Mouse (Mus musculus): ENCODE results near the gene Zfp446.
A peak's percentile ranks its signal among the peaks of the same experiment; 100 is the strongest.
"Not testable (repeated sequence)": the region's sequence is repeated elsewhere in the genome, so short reads cannot be mapped to it uniquely, and the experiment has no call there.

Zfp446 gene

DNA sequence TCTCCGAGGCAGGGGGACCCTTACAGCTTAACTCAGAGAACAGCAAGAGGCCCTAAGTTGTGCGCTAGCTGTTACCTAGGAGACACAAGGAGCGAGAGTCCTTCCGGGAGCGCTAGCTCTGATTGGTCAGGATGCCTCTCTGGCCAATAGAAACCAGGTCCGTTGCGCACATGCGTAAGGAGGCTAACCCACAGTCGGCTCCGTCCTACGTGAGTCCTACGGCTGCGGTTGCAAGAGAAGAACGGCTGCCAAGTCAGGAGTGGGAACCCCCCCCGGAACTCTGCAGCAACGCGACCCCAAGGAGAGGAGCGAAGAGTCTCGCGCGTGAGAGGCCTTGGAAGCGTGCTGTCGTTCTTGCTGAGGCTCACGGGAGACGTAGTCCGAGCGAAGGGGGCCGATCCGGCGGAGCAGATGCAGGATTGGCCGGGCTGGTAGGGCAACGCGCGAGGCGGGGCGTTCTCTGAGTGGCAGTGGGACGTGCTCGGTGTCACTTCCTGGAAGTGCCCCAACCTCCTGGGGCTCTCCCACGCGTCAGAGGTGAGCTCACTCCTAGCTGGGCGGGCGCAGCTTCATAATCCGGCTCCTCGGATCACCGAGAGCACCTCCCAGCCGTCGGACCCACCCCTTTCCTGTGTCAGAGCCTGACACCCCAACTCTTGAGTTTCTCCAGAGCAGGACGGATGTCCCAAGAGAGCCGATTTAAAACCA is at the start of gene Zfp446:
Zfp446 (plus strand) TSS at position 167 of the 708 bp plus-strand sequence.
- DNase-seq (ENCODE audit: low spot score) = peak; percentile 97

GRCm38 (mm10) chr7:12933615-12934140 is 44.0 kb upstream of the Zfp446 start:
- no peak for DNase-seq (ENCODE audit: low spot score)

- DNase-seq (ENCODE audit: low spot score) = no peak
These were observed 42.8 kb upstream of the Zfp446 start for GRCm38 (mm10) chr7:12934808-12935207.

DNA sequence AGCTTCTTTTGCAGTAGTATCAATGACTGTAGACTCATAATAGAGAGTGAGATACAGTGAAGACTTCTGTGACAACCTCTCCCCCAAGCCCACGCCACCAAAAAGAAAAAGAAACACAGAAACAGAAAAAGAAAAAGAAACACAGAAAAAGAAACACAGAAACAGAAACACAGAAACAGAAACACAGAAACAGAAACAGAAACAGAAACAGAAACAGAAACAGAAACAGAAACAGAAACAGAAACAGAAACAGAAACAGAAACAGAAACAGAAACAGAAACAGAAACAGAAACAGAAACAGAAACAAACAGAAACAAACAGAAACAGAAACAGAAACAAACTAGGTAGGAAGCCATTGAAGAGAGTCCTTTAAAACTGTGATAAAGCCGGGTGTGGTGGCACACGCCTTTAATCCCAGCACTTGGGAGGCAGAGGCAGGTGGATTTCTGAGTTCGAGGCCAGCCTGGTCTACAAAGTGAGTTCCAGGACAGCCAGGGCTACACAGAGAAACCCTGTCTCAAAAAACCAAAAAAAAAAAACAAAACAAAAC is 40.3 kb upstream of the Zfp446 start:
- DNase-seq (ENCODE audit: low spot score) = not testable (repeated sequence)

GRCm38 (mm10) chr7:12940599-12940998 is 37.0 kb upstream of the Zfp446 start:
- DNase-seq (ENCODE audit: low spot score) = no peak

GRCm38 (mm10) chr7:12943488-12943887 is 34.2 kb upstream of the Zfp446 start:
- no peak for DNase-seq (ENCODE audit: low spot score)

GRCm38 (mm10) chr7:12949032-12949871 is 28.4 kb upstream of the Zfp446 start:
- peak; percentile 73 for DNase-seq (ENCODE audit: low spot score)

- no peak for DNase-seq (ENCODE audit: low spot score)
These were observed 27.8 kb upstream of the Zfp446 start for GRCm38 (mm10) chr7:12949872-12950229.

DNA sequence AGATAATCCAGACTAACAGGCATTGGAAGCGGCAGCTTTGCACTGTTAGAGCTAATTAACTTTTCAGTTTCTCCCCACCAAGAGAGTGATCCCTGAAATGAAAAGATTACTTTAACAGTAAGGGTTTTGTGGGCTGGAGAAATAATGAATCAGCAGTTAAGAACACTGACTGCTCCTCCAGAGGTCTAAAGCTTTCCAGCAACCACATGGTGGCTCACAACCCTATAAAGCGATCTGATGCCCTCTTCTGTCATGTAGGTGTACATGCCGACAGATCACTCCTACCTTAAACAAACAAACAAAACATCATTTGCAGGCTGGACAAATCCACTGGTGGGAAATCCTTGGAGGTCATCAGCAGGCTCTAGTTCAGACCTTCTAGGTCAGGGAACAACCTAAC is 22.8 kb upstream of the Zfp446 start:
- DNase-seq (ENCODE audit: low spot score) = no peak

DNA sequence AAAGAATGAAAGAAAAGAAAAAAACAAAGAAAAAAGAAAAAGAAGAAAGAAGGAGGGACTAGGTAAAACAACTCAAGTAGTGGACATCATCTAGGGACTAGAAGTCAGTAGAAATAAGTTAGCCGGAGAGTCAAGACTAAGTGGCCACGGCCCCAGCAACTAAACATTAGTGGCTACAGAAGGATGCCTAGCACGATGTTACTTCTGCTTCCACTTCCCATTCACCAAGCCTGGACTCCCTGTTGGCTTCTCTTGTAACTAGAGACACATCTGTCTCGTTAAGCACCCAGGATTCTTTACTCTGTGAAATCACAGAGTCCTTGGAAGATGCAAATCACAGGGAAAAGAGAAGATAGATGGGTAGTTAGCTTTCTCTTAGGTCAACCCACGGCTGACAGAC is 20.1 kb upstream of the Zfp446 start:
- no peak for DNase-seq (ENCODE audit: low spot score)

DNA sequence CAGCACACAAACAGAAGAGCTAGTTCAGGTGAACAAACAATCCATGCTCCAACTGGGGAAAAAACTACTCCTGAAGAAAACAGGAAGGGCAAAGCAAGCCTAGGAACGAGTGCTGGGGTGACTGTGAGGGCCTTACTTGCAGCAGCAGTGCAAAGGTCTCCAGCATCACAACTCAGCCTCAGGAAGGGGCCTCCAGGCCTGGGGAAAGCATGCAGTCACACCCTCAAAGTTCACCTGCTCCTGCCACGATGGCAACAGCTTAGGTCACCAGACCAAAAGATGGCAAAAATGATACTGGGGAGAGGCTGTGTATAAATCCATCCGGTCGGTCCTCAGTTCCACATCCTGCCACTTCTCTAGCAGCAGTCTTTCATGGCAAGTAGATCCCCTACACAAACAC is 18.7 kb upstream of the Zfp446 start:
- no peak for DNase-seq (ENCODE audit: low spot score)

GRCm38 (mm10) chr7:12959718-12960117 is 17.9 kb upstream of the Zfp446 start:
- DNase-seq (ENCODE audit: low spot score) = no peak

GRCm38 (mm10) chr7:12961511-12962141 is 16.0 kb upstream of the Zfp446 start:
- DNase-seq (ENCODE audit: low spot score) = no peak

DNA sequence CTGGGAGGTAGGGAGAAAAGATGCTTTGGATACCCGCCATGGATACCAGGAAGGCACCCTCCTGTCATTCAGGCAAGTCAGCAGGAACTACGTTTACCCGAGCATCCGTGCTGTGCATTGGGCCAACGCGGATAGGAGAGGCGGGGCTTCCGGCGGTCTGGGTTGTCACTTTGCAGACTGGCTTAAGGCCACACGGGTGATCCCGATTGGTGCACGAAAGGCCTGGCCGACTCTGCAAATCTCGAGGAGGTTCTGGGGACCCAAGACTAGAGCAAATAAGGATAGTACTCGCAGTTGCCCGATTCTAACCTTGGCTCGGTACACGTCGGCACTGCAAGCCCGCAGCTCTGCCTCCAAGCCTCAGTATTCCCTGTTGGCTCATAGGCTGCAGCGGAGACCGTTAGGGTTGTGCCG is 12.0 kb upstream of the Zfp446 start, which contains the start of gene Zfp324:
Zfp324 (plus strand) TSS at position 161 of the 414 bp plus-strand sequence.
- DNase-seq (ENCODE audit: low spot score) = peak; percentile 48

- DNase-seq (ENCODE audit: low spot score) = no peak
These were observed 11.4 kb upstream of the Zfp446 start for GRCm38 (mm10) chr7:12966104-12966845.

GRCm38 (mm10) chr7:12970906-12971305 is 6.7 kb upstream of the Zfp446 start:
- no peak for DNase-seq (ENCODE audit: low spot score)

- DNase-seq (ENCODE audit: low spot score) = no peak
These were observed 1.5 kb downstream of the Zfp446 start for GRCm38 (mm10) chr7:12978931-12979722.

- no peak for DNase-seq (ENCODE audit: low spot score)
These were observed 2.1 kb downstream of the Zfp446 start for GRCm38 (mm10) chr7:12979776-12980175.

GRCm38 (mm10) chr7:12980291-12980690 is 2.6 kb downstream of the Zfp446 start:
- DNase-seq (ENCODE audit: low spot score) = no peak

DNA sequence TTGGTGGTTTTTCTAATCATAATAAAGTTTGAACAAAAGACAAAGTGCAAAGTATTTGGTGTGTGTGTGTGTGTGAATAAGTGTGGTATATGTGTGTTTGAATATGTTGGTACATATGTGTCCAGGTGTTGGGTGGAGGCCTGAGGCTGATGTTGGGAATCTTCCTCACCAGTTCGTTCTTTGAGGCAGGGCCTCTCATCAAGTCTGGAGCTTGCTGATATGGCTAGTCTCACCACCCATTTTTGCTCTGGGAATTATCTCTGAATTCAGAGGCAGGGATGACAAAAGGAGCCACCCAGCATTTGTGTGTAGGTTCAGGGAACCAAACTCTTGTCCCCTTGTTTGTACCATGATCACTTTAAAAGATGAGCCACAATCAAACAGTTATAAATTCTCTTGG is 8.1 kb downstream of the Zfp446 start:
- DNase-seq (ENCODE audit: low spot score) = no peak

DNA sequence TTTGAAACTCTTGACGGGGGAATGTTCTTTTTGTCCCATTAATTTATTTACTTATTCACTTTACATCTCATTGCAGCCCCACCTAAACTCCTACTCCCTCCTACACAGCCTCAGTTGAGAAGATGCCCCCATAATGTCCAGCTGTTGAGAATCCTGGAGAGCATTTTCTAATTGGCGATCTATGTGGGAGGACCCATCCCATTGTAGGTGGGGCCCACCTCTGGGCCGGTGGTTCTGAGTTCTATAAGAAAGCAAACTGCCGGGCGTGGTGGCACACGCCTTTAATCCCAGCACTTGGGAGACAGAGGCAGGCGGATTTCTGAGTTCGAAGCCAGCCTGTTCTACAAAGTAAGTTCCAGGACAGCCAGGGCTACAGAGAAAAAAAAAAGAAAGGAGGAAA is 9.3 kb downstream of the Zfp446 start:
- DNase-seq (ENCODE audit: low spot score) = no peak
